Mouse (Mus musculus) monocyte, adult 5-6 weeks (primary cell): Measurements from ENCODE around the gene Safb2. TPM values are rescaled to one million over a fixed set of nuclear protein-coding genes. Genes with fewer than 3 reads are reported as not detected.

Source experiments
- ATAC-seq: fragments of 153-309, 156-312 bp; replicated peaks from 2 replicates; pipeline ENCODE4 v1.8.0; 2017; ENCODE audit warnings: mild to moderate bottlenecking; ENCODE audit not compliant: low TSS enrichment, insufficient number of reproducible peaks, severe bottlenecking, poor library complexity, low FRiP score
- total RNA-seq: library from RNA; stranded (forward); fragments of 200-1000, 200-491, 200-594 nt; gene quantifications from 3 replicates; pipeline ENCODE4 v1.2.3, GENCODE M21; 2017

Gene Safb2
- total RNA-seq, 1 experiment from 2014 or later, result 246 TPM

DNA sequence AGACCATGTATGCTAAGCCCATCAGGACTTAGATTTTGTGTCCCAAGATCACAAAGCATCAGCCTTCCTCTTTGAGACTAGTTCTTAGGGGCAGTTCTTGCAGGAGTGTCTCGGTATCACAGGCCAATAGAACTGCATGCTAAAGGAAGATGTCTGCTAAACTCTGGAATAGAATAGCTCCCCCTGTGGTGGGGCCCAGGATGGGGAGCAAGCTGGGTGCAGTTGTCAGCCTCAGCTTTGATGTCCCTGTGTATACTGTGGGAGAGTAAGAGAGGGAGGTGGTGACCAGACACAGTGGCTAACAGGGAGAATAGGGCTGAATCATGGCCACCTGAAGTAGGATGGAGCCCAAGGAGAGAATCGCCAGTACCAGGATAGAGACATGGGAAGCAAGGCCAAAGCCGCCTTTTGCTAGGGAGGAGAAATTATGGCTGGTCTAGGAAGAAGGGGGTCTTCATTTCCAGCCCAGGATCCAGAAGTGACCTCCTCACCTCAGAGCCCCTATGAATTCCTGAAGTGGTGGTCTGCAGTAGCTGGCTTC is 40.6 kb downstream of the Safb2 start:
- ATAC-seq, result no peak

DNA sequence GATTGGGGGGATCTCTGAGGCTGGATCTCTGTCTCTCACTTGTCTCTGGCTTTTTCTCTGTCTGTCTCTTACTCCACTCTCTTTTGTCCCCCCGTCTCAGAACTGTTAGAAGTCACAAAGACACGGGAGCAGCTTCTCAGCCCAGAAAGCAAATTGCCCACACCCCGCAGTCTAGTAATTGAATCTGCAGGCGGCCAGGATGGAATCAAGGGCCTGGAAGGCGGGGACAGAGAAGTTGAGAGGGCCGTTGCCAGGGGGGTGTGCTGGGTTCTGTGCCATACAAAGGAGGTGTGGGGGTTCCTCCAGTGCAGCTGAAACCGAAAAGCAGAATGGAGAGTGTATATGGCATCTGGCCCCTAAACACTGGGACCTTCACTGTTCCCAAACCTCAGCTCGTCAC is 41.6 kb downstream of the Safb2 start:
- ATAC-seq, result no peak

DNA sequence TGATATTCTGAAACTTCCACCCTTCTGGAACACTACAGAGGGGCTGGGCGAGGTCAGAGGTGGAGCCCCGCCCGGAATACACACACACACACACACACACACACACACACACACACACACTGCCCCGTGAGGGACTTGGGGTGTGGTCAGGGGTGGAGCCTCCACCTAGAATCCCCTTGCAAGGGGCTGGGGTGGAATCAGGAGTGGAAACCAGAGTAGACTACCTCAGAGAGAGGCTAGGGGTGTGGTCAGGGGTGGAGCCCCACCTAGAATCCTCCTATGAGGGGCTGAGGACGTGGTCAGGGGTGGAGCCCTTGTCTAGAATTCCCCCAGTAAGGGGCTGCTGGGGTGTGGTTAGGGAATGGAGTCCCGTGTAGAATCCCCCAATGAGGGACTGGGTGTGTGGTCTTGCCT is 43.8 kb downstream of the Safb2 start:
- no peak for ATAC-seq

DNA sequence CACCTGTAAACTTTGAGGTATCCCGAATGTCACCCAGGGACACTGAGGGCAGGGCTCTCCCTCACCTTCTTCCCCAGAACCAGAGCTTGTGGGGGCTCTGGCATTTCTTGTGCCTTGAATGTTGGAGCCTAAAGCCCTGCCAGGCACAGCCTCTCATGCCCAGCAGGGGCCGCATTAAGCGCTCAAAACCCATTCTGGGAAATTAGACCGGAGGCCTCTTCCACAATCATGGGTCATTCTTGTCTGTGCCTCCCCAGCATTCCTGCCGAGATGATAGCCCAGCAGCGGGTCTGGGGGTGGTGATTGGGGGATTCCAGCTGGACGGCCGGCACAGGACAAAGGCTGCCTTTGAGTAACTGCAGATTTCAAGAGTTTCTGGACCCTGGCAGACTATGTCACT is 46.5 kb downstream of the Safb2 start:
- ATAC-seq, result no peak

DNA sequence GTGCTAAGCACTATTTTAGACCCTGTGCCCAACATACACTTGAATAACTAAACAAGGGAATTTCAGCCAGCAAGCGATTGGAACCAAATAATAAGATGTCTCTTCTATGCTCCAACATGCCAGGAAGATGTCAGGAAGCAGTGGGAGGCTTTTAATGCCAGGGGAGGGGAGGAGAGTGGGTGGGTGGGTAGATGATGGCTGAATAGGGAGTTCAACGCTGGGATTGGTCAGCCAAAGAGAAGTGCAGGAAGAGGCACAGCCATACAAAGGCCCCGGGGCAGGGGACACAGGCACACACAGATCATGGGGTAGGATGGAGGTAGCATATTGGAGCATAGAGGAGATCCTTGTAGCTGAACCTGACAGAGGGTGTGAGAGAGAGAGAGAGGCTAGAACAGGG is 47.5 kb downstream of the Safb2 start:
- ATAC-seq, result no peak

DNA sequence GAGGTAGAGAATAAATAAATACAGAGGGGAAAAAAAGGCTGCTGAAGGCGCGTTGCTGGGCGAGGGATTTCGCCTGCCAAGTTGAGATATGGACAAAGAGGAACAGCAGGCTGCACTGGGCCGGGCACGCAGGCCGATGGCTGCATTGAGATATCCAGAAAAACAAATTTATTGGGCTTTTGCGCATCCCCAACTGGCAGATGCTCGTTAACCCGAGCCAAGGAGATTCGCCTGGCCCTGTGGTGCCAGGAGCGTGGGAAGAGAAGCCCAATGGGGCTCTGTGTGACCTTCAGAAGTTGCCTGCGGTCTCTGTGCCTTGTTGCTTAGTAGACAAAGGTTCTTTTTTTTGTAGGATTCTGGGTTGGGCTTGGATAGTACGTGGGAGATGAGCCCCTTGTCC is 48.2 kb downstream of the Safb2 start:
- ATAC-seq, result no peak

DNA sequence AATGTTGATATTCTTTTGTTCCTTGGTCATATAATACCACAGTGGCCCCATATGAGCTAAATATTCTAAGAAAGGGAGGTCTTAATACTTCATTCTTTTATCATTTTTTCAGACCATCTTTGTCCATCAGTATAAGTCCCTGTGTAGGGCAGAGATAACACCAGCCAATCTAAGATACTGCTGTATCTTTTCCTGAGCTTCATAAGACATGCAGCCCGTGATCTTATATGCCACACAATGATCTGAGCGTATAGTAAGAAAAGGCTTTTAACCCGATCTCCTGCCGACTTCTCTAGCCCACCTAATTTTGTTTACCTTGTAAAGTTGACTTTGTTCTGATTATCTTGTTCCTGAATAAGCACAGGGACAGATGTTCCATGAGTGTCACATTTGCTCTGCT is 59.4 kb downstream of the Safb2 start:
- ATAC-seq, result no peak

DNA sequence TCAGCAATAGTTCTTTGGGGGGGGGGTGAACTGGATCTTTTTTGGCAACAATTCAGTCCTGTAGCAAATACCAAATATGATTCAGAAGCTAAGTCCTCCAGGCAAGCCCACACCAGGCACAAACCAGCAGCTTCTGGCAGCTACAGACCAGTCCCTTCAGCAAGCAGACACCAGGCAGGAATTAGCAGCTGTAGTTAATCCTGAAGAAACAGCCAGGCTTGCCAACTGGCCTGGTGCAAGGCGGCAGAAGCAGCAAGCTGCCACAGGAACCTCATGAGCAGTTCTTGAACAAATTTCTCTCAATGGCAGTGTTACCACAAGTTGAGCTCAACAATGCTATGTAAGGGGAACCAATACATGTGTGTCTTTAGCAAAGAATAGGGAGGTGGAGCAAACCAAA is 61.6 kb downstream of the Safb2 start:
- no peak for ATAC-seq

DNA sequence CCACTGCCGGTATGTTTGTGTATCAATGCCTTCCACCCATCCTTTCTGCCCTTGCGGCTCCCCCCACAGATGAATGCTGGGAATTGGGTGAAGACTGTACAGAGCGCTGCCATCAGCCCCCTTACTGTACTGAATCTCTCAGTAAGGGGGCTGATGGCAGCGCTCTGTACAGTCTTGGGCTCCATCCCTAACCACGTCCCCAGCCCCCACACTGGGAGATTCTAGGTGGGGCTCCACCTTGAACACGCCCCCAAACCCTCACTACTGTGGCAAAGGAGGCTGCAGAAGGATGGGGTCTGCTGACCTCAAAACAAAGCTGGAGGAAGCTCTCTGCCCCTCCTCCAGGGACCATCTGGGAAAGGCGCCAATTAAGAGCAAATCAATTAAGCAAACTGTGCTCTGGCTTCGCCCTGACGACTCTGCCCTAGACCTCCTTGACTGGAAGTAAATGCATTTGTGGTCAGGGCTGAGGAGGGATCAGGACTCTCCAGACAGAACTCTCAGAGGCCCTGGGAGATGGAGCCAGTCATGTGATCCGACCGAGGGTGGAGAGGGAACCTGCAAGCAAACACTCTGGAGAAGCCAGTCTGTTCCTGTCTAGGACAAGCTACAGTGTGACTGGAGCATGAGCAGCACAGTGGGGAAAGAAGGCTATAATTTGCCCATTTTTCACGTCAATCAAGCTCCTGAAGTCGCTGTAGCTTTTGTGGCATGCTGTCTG is 68.5 kb downstream of the Safb2 start:
- no peak for ATAC-seq

DNA sequence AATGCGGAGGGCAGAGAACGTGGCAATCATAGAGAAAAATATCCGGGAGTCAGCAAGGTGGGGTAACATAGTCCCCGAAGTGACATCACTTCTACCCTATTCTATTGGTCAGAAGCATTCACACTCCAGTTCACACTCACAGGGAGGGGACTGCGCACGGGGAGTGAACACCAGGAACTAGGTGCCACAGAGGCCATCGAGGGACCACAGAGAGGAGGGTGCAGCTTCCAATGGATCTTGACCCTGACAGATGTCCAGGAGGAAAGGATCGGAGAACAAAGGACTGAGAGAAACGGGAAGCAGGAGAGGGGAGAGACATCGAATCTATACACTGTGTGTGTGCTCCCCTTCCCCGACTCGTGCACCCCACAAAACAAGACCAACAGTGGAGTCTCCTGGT is 69.5 kb downstream of the Safb2 start:
- no peak for ATAC-seq

DNA sequence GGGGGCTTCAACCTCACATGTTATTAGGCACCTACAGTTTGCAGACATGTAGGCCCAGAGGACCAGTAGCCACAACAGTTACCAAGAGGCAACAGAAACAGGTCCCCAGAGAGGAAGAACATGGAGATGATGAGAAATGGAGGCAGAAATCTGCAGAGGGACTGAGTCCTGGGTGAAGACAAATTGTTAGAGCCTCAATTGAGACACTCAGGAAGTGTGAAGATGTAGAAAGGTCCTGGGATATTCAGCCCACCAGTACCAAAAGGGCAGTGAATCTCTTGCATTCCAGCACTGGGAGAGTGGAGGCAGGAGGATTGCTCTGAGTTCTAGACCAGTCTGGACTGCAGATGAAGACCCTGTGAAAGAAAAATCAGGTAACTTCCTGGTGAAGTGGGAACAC is 70.1 kb downstream of the Safb2 start:
- no peak for ATAC-seq

DNA sequence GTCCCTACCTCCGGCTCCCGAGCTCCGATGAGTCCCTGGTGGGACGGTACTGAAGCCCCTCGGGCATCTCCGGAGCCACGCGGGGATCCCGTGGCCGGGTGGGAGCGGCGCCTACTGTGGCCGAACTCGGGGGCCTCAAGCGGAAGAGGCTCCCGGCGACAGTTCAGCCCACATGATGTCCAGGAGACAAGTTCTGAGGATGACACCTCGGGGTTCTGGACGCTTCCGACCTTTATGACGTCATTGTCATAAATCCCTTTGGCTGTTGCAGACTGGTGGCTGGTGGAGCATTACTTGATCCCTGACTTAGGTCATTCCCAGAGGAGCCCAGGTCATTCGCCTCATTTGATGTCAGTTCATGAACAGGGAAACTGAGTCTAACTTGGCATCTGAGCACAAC is 72.1 kb downstream of the Safb2 start, which contains the start of gene Znrf4:
Znrf4 (minus strand) TSS at position 122 of the 400 bp plus-strand sequence.
- no peak for ATAC-seq

DNA sequence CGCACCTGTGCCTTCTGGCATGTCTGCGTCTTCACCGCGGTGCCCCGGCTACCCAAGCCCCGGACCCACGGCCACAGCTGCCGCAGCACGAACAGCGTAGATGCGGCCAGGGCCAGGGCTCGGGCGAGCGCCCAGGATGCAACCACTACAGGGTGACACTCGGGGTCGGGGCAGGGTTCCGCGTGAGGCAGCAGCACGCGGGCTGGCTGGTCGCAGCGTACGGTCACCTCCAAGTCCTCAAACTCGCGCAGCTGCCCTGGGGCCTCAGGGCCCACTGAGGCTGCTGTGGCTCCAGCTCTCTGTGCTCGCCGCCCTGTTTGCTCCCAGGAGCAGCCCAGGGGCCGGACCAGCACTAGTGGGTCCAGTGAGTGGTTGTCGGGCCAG is 72.7 kb downstream of the Safb2 start:
- no peak for ATAC-seq

DNA sequence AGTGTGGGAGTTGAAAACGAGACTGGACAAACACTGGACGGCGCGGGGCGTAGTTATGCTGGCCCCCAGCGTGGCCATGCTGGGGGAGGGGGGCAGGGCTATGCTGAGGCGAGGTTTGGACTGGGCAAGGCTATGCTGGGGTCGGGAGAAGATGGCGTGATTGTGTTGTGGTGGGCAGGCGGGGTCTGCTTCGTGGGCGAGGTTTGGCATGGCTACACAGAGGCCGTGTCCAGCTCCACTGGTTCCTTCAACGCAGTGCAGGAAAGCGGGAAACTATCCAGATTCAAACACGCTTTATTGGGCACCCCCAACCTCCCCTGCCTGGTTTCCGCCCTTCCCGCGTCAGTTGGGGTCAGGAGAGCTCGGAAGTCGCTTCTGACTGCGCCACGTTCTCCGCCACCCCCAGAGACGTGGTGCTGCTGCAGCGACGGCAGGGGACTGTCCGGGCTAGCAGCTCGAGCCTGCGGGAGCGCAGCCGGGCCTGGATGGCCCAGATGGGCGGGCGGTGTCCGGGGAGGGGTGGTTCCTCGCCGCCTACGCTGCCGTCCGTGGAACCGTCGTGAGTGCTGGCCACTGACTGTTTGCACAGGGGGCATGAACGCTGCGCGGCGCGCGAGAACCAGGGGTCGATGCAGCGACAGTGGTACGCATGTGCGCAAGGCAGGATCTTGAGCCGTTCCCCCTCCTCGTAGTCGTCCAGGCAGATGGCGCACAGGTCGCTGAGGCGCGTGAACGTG is 73.2 kb downstream of the Safb2 start:
- ATAC-seq, result no peak

Other genes with a start within 250 kb of the Safb2 start
- gene Ptprs, start 108.1 kb downstream of the Safb2 start, total RNA-seq, result 15.5 to 40.8 TPM (median 16.3 TPM) in 3 replicates
- not detected in 3 replicates for gene Znrf4, start 72.2 kb downstream of the Safb2 start, total RNA-seq
- 1.2 to 2.0 TPM (median 1.4 TPM) in 3 replicates for gene Gm20219, start 30.2 kb downstream of the Safb2 start, total RNA-seq
- gene Safb, start 240 bp upstream of the Safb2 start, total RNA-seq, result 126 to 218 TPM (median 173 TPM) in 3 replicates
- gene 2410015M20Rik, start 25.2 kb upstream of the Safb2 start, total RNA-seq, result 37.8 to 85.8 TPM (median 43.7 TPM) in 3 replicates
- gene Rpl36, start 28.8 kb upstream of the Safb2 start, total RNA-seq, result 1,204 to 1,236 TPM (median 1,232 TPM) in 3 replicates
- gene Lonp1, start 42.3 kb upstream of the Safb2 start, total RNA-seq, result 33.2 to 46.1 TPM (median 34.8 TPM) in 3 replicates
- 0.38 to 1.7 TPM in 2 of 3 replicates, not detected in the other for gene Catsperd, start 43.6 kb upstream of the Safb2 start, total RNA-seq
- gene Ranbp3, start 88.7 kb upstream of the Safb2 start, total RNA-seq, result 55.6 to 66.4 TPM (median 62.1 TPM) in 3 replicates
- 66.7 to 91.2 TPM (median 74.2 TPM) in 3 replicates for gene Ndufa11, start 133.2 kb upstream of the Safb2 start, total RNA-seq
- 5.0 to 6.0 TPM (median 5.0 TPM) in 3 replicates for gene Vmac, start 133.4 kb upstream of the Safb2 start, total RNA-seq
- gene Nrtn, start 172.9 kb upstream of the Safb2 start, total RNA-seq, result not detected in 3 replicates
- gene Dus3l, start 180.2 kb upstream of the Safb2 start, total RNA-seq, result 15.0 to 22.2 TPM (median 19.2 TPM) in 3 replicates
- 0.29 to 0.49 TPM in 2 of 3 replicates, not detected in the other for gene Prr22, start 185.7 kb upstream of the Safb2 start, total RNA-seq
- gene Rfx2, start 246.4 kb upstream of the Safb2 start, total RNA-seq, result 4.7 to 8.2 TPM (median 6.6 TPM) in 3 replicates